Comparison of ENCODE assay signal across 26 mouse cellular contexts in genomic region chr10:96787572-96787946, GRCm38 (mm10).
A peak's percentile ranks its signal among the peaks of the same experiment; 100 is the strongest.
DNase-seq lines count a peak whose midpoint lies in the region; ATAC-seq and TF ChIP-seq lines count a peak whose summit lies in the region.
"Had no signal": no experiment of that assay in that cellular context is flagged by ENCODE, and none has a peak within 500 bp of the region (broad histone marks: within the 10 kb centered on the region; RNA-seq: fewer than 3 reads in every experiment).

No protein-coding gene starts in this region.

- ATAC-seq in CD4-positive, CD25-positive, alpha-beta regulatory T cell, adult 4 months: peak; percentile 45
- peak; percentile 59 to 81 for ATAC-seq in hematopoietic stem cell, adult 5-6 weeks (replicated peaks in 1 of 2; ENCODE audit: insufficient read depth in 1 of 2, low FRiP score in 2 of 2, low TSS enrichment in 1 of 2, low read depth in 1 of 2, poor library complexity in 2 of 2, severe bottlenecking in 2 of 2)
- ATAC-seq: liver, embryonic 12.5 days; liver, postnatal 0 days; midbrain, embryonic 15.5 days had no signal

- TF ChIP-seq CTCF in spleen, adult 2 months (IDR thresholded peaks at IDR 0.05; ENCODE audit: extremely low read depth, insufficient read depth, insufficient read length, insufficient replicate concordance): no peak

- no peak for TF ChIP-seq POLR2A in spleen, adult 2 months (IDR thresholded peaks at IDR 0.05; ENCODE audit: low read depth, low read length)

- H3K4me3 ChIP-seq in spleen, adult 2 months (ENCODE audit: extremely low read depth, insufficient read depth, insufficient read length): no peak overlapping the region
- H3K4me3 ChIP-seq: embryonic facial prominence, embryonic 12.5 days; heart, embryonic 13.5 days; hindbrain, embryonic 10.5 days; hindbrain, embryonic 15.5 days; liver, embryonic 12.5 days; midbrain, embryonic 15.5 days; neural tube, embryonic 15.5 days had no signal

- 26% methylated on average over 1 of the region's 1 CpGs for WGBS in spleen, adult 2 months

- H3K36me3 ChIP-seq in spleen, adult 2 months (ENCODE audit: control insufficient read depth, insufficient read depth, low read length): no peaks in the 10 kb centered on the region
- H3K36me3 ChIP-seq: embryonic facial prominence, embryonic 12.5 days; heart, embryonic 13.5 days; hindbrain, embryonic 10.5 days; hindbrain, embryonic 15.5 days; liver, embryonic 12.5 days; midbrain, embryonic 15.5 days; neural tube, embryonic 15.5 days had no signal

- peaks cover 3% of the 10 kb centered on the region; the same call in 1 of the 2 replicates for H3K4me1 ChIP-seq in spleen, adult 2 months (ENCODE audit: control insufficient read depth, insufficient read depth, insufficient read length)
- H3K4me1 ChIP-seq: embryonic facial prominence, embryonic 12.5 days; heart, embryonic 13.5 days; hindbrain, embryonic 10.5 days; hindbrain, embryonic 15.5 days; liver, embryonic 12.5 days; midbrain, embryonic 15.5 days; neural tube, embryonic 15.5 days had no signal

- no peak for DNase-seq in spleen, adult 2 months (ENCODE audit: low read depth in 1 of 2, low spot score in 2 of 2)
- DNase-seq in spleen, postnatal 14 days (ENCODE audit: low spot score in 2 of 2): no peak
- DNase-seq in thymus, postnatal 25 days: peak; percentile 23
- no peak for DNase-seq in adrenal gland, postnatal 25 days
- DNase-seq in kidney, postnatal 10 days: no peak
- DNase-seq: adrenal gland, adult 8-10 months; cerebellum, adult 8-10 months; cerebellum, postnatal 25 days; gastrocnemius, postnatal 36 days; heart, postnatal 10 days; kidney, adult 2 months; layer of hippocampus, postnatal 36 days; left cerebral cortex, postnatal 4 days; liver, postnatal 0 days; retina, postnatal 1 day; right cerebral cortex, postnatal 14 days had no signal

- peak overlapping the region; percentile 60; the same call in 1 of the 2 replicates for H3K27ac ChIP-seq in spleen, adult 2 months (ENCODE audit: insufficient read depth, low read length)
- H3K27ac ChIP-seq: embryonic facial prominence, embryonic 12.5 days; heart, embryonic 13.5 days; hindbrain, embryonic 10.5 days; hindbrain, embryonic 15.5 days; liver, embryonic 12.5 days; midbrain, embryonic 15.5 days; neural tube, embryonic 15.5 days; stomach, postnatal 0 days had no signal

- no peaks in the 10 kb centered on the region for H3K27me3 ChIP-seq in spleen, adult 2 months (ENCODE audit: control insufficient read depth, insufficient read depth, low read length)
- H3K27me3 ChIP-seq: embryonic facial prominence, embryonic 12.5 days; heart, embryonic 13.5 days; hindbrain, embryonic 15.5 days; liver, embryonic 12.5 days; midbrain, embryonic 15.5 days; neural tube, embryonic 15.5 days had no signal
